Mouse (Mus musculus) heart, embryonic 13.5 days (tissue): ENCODE measurements around the gene Sertad3. TPM values are rescaled to one million over a fixed set of nuclear protein-coding genes. Genes with fewer than 3 reads are reported as not detected.
A peak's percentile ranks its signal among the peaks of the same experiment; 100 is the strongest.
"Not testable (repeated sequence)": the region's sequence is repeated elsewhere in the genome, so short reads cannot be mapped to it uniquely, and the experiment has no call there.

Experiments used
- ATAC-seq: fragments of 200-750 bp; cut with Nextera tagmentation; 2 replicates; pipeline ENCODE4 v1.8.0; 2017; ENCODE audit warnings: moderate TSS enrichment; ENCODE audit not compliant: insufficient number of reproducible peaks, low FRiP score, low TSS enrichment; ENCODE audit errors: extremely low read depth
- H3K27ac ChIP-seq: fragments of 300-500 bp; sonication (generic); replicated peaks from 2 replicates; pipeline ENCODE4 v1.5.1; 2015; ENCODE audit warnings: moderate library complexity, mild to moderate bottlenecking, inconsistent platforms
- H3K27me3 ChIP-seq: fragments of 300-500 bp; sonication (generic); replicated peaks from 2 replicates; pipeline ENCODE4 v1.6.1; 2015; ENCODE audit warnings: mild to moderate bottlenecking, inconsistent platforms
- H3K36me3 ChIP-seq: fragments of 300-500 bp; sonication (generic); 2 replicates; pipeline ENCODE4 v1.6.1; 2015; ENCODE audit warnings: mild to moderate bottlenecking, inconsistent platforms
- H3K4me1 ChIP-seq: fragments of 300-500 bp; sonication (generic); 2 replicates; pipeline ENCODE4 v1.6.1; 2015; ENCODE audit warnings: inconsistent platforms
- H3K4me2 ChIP-seq: fragments of 300-500 bp; sonication (generic); 2 replicates; pipeline ENCODE4 v1.6.1; 2015; ENCODE audit warnings: inconsistent platforms, mild to moderate bottlenecking, moderate library complexity
- H3K4me3 ChIP-seq: fragments of 300-500 bp; sonication (generic); 2 replicates; pipeline ENCODE4 v1.5.1; 2015; ENCODE audit warnings: moderate library complexity, mild to moderate bottlenecking, inconsistent platforms
- H3K9ac ChIP-seq: fragments of 300-500 bp; sonication (generic); 2 replicates; pipeline ENCODE4 v1.6.1; 2015; ENCODE audit warnings: inconsistent platforms, mild to moderate bottlenecking, moderate library complexity
- H3K9me3 ChIP-seq: fragments of 300-500 bp; sonication (generic); 2 replicates; pipeline ENCODE4 v1.6.1; 2016; ENCODE audit warnings: inconsistent platforms
- WGBS: fragments of 180-500 bp; shearing (Covaris S2); methylation state at CpG from one replicate; pipeline ENCODE4 v1.1.7; 2015; ENCODE audit warnings: mixed read lengths; 5-methylcytosine and 5-hydroxymethylcytosine counted together
- polyA plus RNA-seq: library from polyadenylated mRNA; unstranded; fragments of >200 nt; fragmentation: Nextera tagmentation; extraction: Ambion mirVana; gene quantifications from 2 replicates; pipeline ENCODE4 v1.2.1, GENCODE M21; 2015

Gene Sertad3
- polyA plus RNA-seq, 1 experiment from 2014 or later, result 21.1 TPM

GRCm38 (mm10) chr7:27494659-27495367 lies 21.2 kb downstream of the Sertad3 start:
- H3K9me3 ChIP-seq, H3K27me3 ChIP-seq, H3K9ac ChIP-seq, ATAC-seq, H3K4me3 ChIP-seq, H3K36me3 ChIP-seq, H3K4me2 ChIP-seq, H3K27ac ChIP-seq: not testable (repeated sequence)
- 79% methylated on average over 9 of the region's 9 CpGs for WGBS
- H3K4me1 ChIP-seq, result peaks cover 40% of the 10 kb centered on the region

GRCm38 (mm10) chr7:27499036-27499435 lies 25.5 kb downstream of the Sertad3 start, which contains the start of gene Prx:
Prx (plus strand) TSS chr7:27499324.
- Histone ChIP-seq H3K9ac (no peak within 1 kb of the TSS), H3K4me3 (no peak within 1 kb of the TSS), H3K27ac (no peak within 1 kb of the TSS), H3K4me1 (peaks cover 22% of the 10 kb centered on the region), H3K9me3 (no peaks in the 10 kb centered on the region), H3K4me2 (no peak within 1 kb of the TSS), H3K36me3 (no peaks in the 10 kb centered on the region), H3K27me3 (no peaks in the 10 kb centered on the region)
- WGBS, result 55% methylated on average over 3 of the region's 3 CpGs
- ATAC-seq, result no peak

GRCm38 (mm10) chr7:27501620-27502019 lies 28.1 kb downstream of the Sertad3 start:
- Histone ChIP-seq H3K4me2 (no peak overlapping the region), H3K9me3 (no peaks in the 10 kb centered on the region), H3K4me1 (peaks cover 29% of the 10 kb centered on the region), H3K4me3 (no peak overlapping the region), H3K27me3 (no peaks in the 10 kb centered on the region), H3K27ac (peak overlapping the region; percentile 68; the same call in 1 of the 2 replicates), H3K36me3 (no peaks in the 10 kb centered on the region), H3K9ac (peak overlapping the region; percentile 7; the same call in 1 of the 2 replicates)
- ATAC-seq, result no peak
- 38% methylated on average over 4 of the region's 4 CpGs for WGBS

GRCm38 (mm10) chr7:27506765-27507370 lies 33.3 kb downstream of the Sertad3 start:
- WGBS, result 36% methylated on average over 9 of the region's 9 CpGs
- Histone ChIP-seq H3K9ac (peak overlapping the region; percentile 81), H3K36me3 (no peaks in the 10 kb centered on the region)

GRCm38 (mm10) chr7:27507711-27508647 lies 34.4 kb downstream of the Sertad3 start:
- ATAC-seq, result peak; percentile 93
- no peaks in the 10 kb centered on the region for H3K9me3 ChIP-seq
- peak overlapping the region; percentile 60 for H3K4me3 ChIP-seq
- H3K36me3 ChIP-seq, result no peaks in the 10 kb centered on the region
- peak overlapping the region; percentile 97 for H3K27ac ChIP-seq
- H3K27me3 ChIP-seq, result no peaks in the 10 kb centered on the region
- H3K9ac ChIP-seq, result peak overlapping the region; percentile 81
- peak overlapping the region; percentile 67 for H3K4me2 ChIP-seq
- H3K4me1 ChIP-seq, result peaks cover 21% of the 10 kb centered on the region
- WGBS, result under 1% methylated on average over 53 of the region's 54 CpGs

More at GRCm38 (mm10) chr7:27506765-27507370, 33.3 kb downstream of the Sertad3 start:
- Histone ChIP-seq H3K4me1 (peaks cover 26% of the 10 kb centered on the region), H3K27me3 (no peaks in the 10 kb centered on the region), H3K4me2 (peak overlapping the region; percentile 67), H3K27ac (peak overlapping the region; percentile 97), H3K9me3 (no peaks in the 10 kb centered on the region), H3K4me3 (peak overlapping the region; percentile 60)
- ATAC-seq, result no peak

GRCm38 (mm10) chr7:27508648-27509005 lies 35.1 kb downstream of the Sertad3 start:
- Histone ChIP-seq H3K9me3 (no peaks in the 10 kb centered on the region), H3K36me3 (no peaks in the 10 kb centered on the region), H3K27ac (peak overlapping the region; percentile 97), H3K4me2 (peak overlapping the region; percentile 67), H3K27me3 (no peaks in the 10 kb centered on the region), H3K4me3 (peak overlapping the region; percentile 60), H3K9ac (peak overlapping the region; percentile 74), H3K4me1 (peaks cover 19% of the 10 kb centered on the region)
- 23% methylated on average over 6 of the region's 6 CpGs for WGBS
- peak; percentile 53; the same call in 1 of the 2 replicates for ATAC-seq

- no peaks in the 10 kb centered on the region for H3K9me3 ChIP-seq
Observed at GRCm38 (mm10) chr7:27510809-27511208, 37.2 kb downstream of the Sertad3 start.

GRCm38 (mm10) chr7:27514961-27515360 lies 41.4 kb downstream of the Sertad3 start:
- Histone ChIP-seq H3K27me3 (no peaks in the 10 kb centered on the region), H3K36me3 (peaks cover 23% of the 10 kb centered on the region), H3K9me3 (no peaks in the 10 kb centered on the region), H3K27ac (no peak overlapping the region), H3K4me3 (no peak overlapping the region), H3K4me2 (no peak overlapping the region), H3K9ac (no peak overlapping the region), H3K4me1 (no peaks in the 10 kb centered on the region)
- no peak for ATAC-seq
- WGBS, result 66% methylated on average over 9 of the region's 9 CpGs

More at GRCm38 (mm10) chr7:27510809-27511208, 37.2 kb downstream of the Sertad3 start:
- H3K4me3 ChIP-seq, result no peak overlapping the region
- 83% methylated on average over 2 of the region's 2 CpGs for WGBS
- H3K36me3 ChIP-seq, result no peaks in the 10 kb centered on the region; the same call in 1 of the 2 replicates
- no peaks in the 10 kb centered on the region for H3K27me3 ChIP-seq
- H3K4me2 ChIP-seq, result no peak overlapping the region
- H3K4me1 ChIP-seq, result peaks cover 19% of the 10 kb centered on the region
- no peak overlapping the region for H3K27ac ChIP-seq
- ATAC-seq, result no peak
- H3K9ac ChIP-seq, result no peak overlapping the region

- peaks cover 25% of the 10 kb centered on the region for H3K36me3 ChIP-seq
- no peak overlapping the region for H3K4me2 ChIP-seq
- H3K27me3 ChIP-seq, result no peaks in the 10 kb centered on the region
- no peaks in the 10 kb centered on the region for H3K4me1 ChIP-seq
- no peaks in the 10 kb centered on the region for H3K9me3 ChIP-seq
- ATAC-seq, result no peak
- H3K9ac ChIP-seq, result no peak overlapping the region
- H3K27ac ChIP-seq, result no peak overlapping the region
- H3K4me3 ChIP-seq, result no peak overlapping the region
- WGBS, result 81% methylated on average over 9 of the region's 9 CpGs
Observed at GRCm38 (mm10) chr7:27518314-27518713, 44.7 kb downstream of the Sertad3 start.

GRCm38 (mm10) chr7:27520104-27520503 lies 46.5 kb downstream of the Sertad3 start:
- Histone ChIP-seq H3K27ac (no peak overlapping the region), H3K4me2 (no peak overlapping the region), H3K9ac (no peak overlapping the region), H3K27me3 (no peaks in the 10 kb centered on the region), H3K36me3 (peaks cover 25% of the 10 kb centered on the region), H3K4me3 (no peak overlapping the region), H3K4me1 (no peaks in the 10 kb centered on the region), H3K9me3 (no peaks in the 10 kb centered on the region)
- no peak for ATAC-seq

GRCm38 (mm10) chr7:27520599-27520998 lies 47.0 kb downstream of the Sertad3 start:
- WGBS, result 65% methylated on average over 1 of the region's 1 CpGs
- H3K27me3 ChIP-seq, result no peaks in the 10 kb centered on the region
- no peaks in the 10 kb centered on the region for H3K9me3 ChIP-seq
- H3K36me3 ChIP-seq, result peaks cover 25% of the 10 kb centered on the region
- no peak overlapping the region for H3K4me3 ChIP-seq
- H3K4me2 ChIP-seq, result no peak overlapping the region
- H3K27ac ChIP-seq, result no peak overlapping the region
- no peak overlapping the region for H3K9ac ChIP-seq
- H3K4me1 ChIP-seq, result peaks cover 2% of the 10 kb centered on the region
- no peak for ATAC-seq
